Mouse (Mus musculus) bone marrow, adult 2 months (tissue): Measurements from ENCODE around the gene Stag2. TPM values are rescaled to one million over a fixed set of nuclear protein-coding genes. Genes with fewer than 3 reads are reported as not detected.
A peak's percentile ranks its signal among the peaks of the same experiment; 100 is the strongest.

Experiments
- H3K27ac ChIP-seq: fragments of 200-500 bp; 2 replicates; pipeline ENCODE4 v1.5.1; 2012; ENCODE audit warnings: low read depth, mild to moderate bottlenecking, control low read depth, inconsistent platforms, low read length; ENCODE audit not compliant: control insufficient read depth, poor library complexity, insufficient read depth
- H3K4me1 ChIP-seq: fragments of 200-500 bp; 2 replicates; pipeline ENCODE4 v1.6.1; 2011; ENCODE audit warnings: low read length; ENCODE audit not compliant: control insufficient read depth, insufficient read depth
- H3K4me3 ChIP-seq: fragments of 200-500 bp; replicated peaks from 2 replicates; pipeline ENCODE3; 2011; ENCODE audit warnings: mild to moderate bottlenecking, low read depth, low read length, control low read depth; ENCODE audit not compliant: control insufficient read depth
- CTCF ChIP-seq: fragments of 200-500 bp; IDR thresholded peaks from 2 replicates; pipeline ENCODE4 v1.5.1; 2011; ENCODE audit warnings: low read length, control low read depth; ENCODE audit not compliant: control insufficient read depth, insufficient read depth
- POLR2A ChIP-seq: fragments of 200-500 bp; IDR thresholded peaks from 2 replicates; pipeline ENCODE4 v1.6.1; 2011; ENCODE audit warnings: low read depth, mild to moderate bottlenecking, control low read depth, low read length, borderline replicate concordance; ENCODE audit not compliant: control insufficient read depth
- WGBS: fragments of 180-500 bp; shearing (Covaris S2); methylation state at CpG from one replicate; pipeline ENCODE4 v1.1.7; 2018; 5-methylcytosine and 5-hydroxymethylcytosine counted together
- polyA plus RNA-seq: library from polyadenylated mRNA; stranded (reverse); fragments of >200 nt; gene quantifications from 2 replicates; pipeline ENCODE4 v1.2.4, GENCODE M21; 2011; ENCODE audit warnings: low replicate concordance; ENCODE audit not compliant: missing spikeins, insufficient read depth, insufficient read length

The Stag2 gene
- 27.2 and 44.4 TPM in 2 replicates for polyA plus RNA-seq

DNA sequence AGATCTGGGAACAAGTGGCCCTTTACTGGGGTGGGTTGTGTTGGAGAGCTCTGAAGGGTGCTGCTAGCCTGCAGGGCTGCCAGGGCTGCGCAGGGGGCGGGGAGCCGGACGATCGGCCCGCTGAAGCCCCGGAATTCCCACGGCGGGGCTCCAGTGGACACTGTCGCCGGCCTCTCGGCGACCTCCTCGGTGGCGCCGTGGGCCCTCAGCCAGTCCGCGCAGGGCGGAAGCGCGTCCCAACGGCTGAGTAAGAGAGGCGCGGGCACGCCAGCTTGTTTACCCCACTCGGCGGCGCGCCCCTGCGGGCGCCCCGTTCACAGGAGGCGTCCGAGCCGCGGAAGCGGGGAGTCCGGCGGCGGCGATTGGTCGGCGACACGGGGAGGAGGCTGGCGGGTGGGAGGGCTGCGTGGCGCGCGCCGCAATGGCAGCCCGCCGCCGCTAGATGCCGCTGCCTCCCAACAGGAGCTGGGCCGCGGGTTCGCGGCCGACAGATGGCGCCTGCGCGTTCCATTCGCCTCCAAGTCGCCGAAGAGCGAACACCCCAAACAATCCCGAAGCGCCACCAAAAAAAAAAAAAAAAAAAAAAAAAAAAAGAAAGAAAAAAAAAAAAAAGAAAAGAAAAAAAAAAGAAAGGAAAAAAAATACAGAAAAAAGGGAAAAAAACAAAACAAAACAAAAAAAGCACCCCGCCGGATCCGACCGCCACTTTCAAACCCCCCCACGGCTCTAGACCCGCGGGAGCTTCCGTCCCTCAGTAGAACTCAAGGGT lies at the start of gene Stag2:
Gene Stag2 (plus strand): TSS at position 530 of the 769 bp plus-strand sequence.
- Histone ChIP-seq H3K4me3 (peak within 1 kb of the TSS; percentile 84), H3K27ac (peak within 1 kb of the TSS; percentile 99), H3K4me1 (no peaks in the 10 kb centered on the region; the same call in 1 of the 2 replicates)
- peak; percentile 72 for TF ChIP-seq CTCF
- peak; percentile 67; the same call in 1 of the 2 replicates for TF ChIP-seq POLR2A
- 16% methylated on average over 76 of the region's 76 CpGs for WGBS

GRCm38 (mm10) chrX:42107137-42107536 lies 42.0 kb upstream of the Stag2 start:
- Histone ChIP-seq H3K4me1 (no peaks in the 10 kb centered on the region), H3K4me3 (no peak overlapping the region), H3K27ac (no peak overlapping the region)
- WGBS, result 79% methylated on average over 6 of the region's 6 CpGs
- TF ChIP-seq CTCF, result no peak
- no peak for TF ChIP-seq POLR2A

DNA sequence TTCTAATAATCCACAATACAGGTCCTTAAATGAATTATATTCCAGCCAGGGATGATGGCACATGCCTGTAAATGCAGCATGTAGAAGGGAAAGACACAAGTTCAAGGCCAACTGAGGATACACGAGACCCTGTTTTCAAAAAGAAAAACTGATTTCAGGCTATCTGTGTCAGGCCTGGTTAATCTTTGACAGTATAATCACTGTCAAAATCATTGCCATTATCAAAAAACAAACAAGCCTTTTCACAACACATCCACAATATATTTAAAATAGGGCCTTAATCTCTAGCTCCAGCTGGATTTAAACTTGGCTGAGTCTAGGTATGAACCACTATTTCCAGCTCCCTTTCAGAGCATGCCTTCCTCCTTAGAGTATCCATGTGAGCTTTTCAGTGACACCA lies 38.5 kb upstream of the Stag2 start:
- TF ChIP-seq POLR2A (no peak), CTCF (no peak)
- Histone ChIP-seq H3K27ac (no peak overlapping the region), H3K4me1 (no peaks in the 10 kb centered on the region), H3K4me3 (no peak overlapping the region)
- 83% methylated on average over 1 of the region's 1 CpGs for WGBS

DNA sequence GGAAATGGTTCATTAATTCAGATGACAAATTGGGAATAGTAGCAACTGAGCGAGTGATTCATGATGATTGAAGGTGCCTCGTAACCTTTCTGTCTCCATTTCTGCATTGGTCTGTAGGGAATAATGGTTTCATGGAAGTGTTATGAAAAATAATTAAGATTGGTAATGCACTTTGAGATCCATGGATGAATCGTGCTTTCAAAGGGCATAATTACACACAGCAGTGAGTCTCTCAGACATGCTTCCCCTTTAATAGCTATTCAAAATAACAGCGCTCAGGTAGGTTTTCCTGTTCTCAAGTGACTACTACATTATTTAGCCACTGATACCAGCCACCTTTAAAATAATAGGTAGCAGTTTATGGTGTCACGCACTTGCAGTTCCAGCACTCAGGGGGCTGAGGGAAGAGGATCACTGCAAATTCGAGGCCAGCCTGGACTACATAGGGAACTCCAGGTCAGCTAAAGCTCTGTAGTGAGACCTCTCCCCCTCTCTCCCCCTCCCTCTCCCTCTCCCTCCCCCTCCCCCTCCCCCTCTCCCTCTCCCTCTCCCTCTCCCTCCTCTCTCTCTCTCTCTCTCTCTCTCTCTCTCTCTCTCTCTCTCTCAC lies 29.6 kb upstream of the Stag2 start:
- H3K4me1 ChIP-seq, result no peaks in the 10 kb centered on the region
- H3K27ac ChIP-seq, result no peak overlapping the region
- H3K4me3 ChIP-seq, result no peak overlapping the region
- TF ChIP-seq POLR2A (no peak), CTCF (no peak)
- WGBS, result 78% methylated on average over 6 of the region's 6 CpGs

- no peak overlapping the region for H3K4me3 ChIP-seq
- WGBS, result 75% methylated on average over 5 of the region's 5 CpGs
- TF ChIP-seq CTCF, result no peak
- TF ChIP-seq POLR2A, result no peak
- H3K4me1 ChIP-seq, result no peaks in the 10 kb centered on the region
- no peak overlapping the region for H3K27ac ChIP-seq
These were observed 24.0 kb upstream of the Stag2 start for GRCm38 (mm10) chrX:42124963-42125697.

- Histone ChIP-seq H3K27ac (no peak overlapping the region), H3K4me1 (no peaks in the 10 kb centered on the region; the same call in 1 of the 2 replicates), H3K4me3 (no peak overlapping the region)
- no peak for TF ChIP-seq POLR2A
- no peak for TF ChIP-seq CTCF
- WGBS, result 66% methylated on average over 9 of the region's 9 CpGs
These were observed 9.2 kb upstream of the Stag2 start for GRCm38 (mm10) chrX:42139882-42140281.

DNA sequence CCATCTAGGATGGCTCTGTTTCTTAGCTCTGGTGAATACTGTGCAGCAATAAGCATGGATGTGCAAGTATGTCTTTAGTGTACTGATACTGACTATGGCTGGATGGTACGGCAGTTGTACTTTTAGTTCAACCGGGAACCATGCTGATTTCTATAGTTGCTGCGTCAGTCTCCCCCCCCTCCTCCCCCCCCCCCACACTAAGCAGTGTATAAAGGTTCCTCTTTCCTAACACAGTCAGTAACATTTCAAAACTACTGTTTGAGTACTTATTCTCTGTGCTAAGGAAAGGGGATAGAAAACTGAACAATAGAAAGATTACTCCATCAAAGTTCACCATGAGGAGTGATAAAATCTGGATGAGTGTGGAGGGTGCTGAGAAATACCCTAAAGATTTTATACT lies 6.5 kb upstream of the Stag2 start:
- TF ChIP-seq POLR2A (no peak), CTCF (no peak)
- Histone ChIP-seq H3K27ac (no peak overlapping the region), H3K4me3 (no peak overlapping the region), H3K4me1 (no peaks in the 10 kb centered on the region; the same call in 1 of the 2 replicates)
- WGBS, result 25% methylated on average over 3 of the region's 3 CpGs

GRCm38 (mm10) chrX:42143991-42144390 lies 5.1 kb upstream of the Stag2 start:
- H3K27ac ChIP-seq, result no peak overlapping the region
- H3K4me3 ChIP-seq, result no peak overlapping the region
- no peaks in the 10 kb centered on the region; the same call in 1 of the 2 replicates for H3K4me1 ChIP-seq
- TF ChIP-seq CTCF (no peak), POLR2A (no peak)
- WGBS, result 54% methylated on average over 4 of the region's 4 CpGs
